Mouse (Mus musculus) forebrain, embryonic 10.5 days (tissue): ENCODE measurements at regions not wholly inside any gene's neighbourhood (a gene's known extent, or its start where the extent isn't known, plus 50 kb on each side); places are given as distances from the start of the nearest gene placed in this dataset.

Experiments used
- DNase-seq: peaks from one replicate; pipeline ENCODE4 v3.0.0-alpha.2; 2017; ENCODE audit warnings: low spot score; ENCODE audit errors: extremely low spot score
- H3K27ac ChIP-seq: fragments of 300-500 bp; sonication (generic); 2 replicates; pipeline ENCODE4 v1.5.1; 2016; ENCODE audit warnings: mild to moderate bottlenecking
- H3K27me3 ChIP-seq: fragments of 300-500 bp; sonication (generic); 2 replicates; pipeline ENCODE4 v1.6.1; 2016; ENCODE audit warnings: mild to moderate bottlenecking; ENCODE audit not compliant: poor library complexity, severe bottlenecking
- H3K36me3 ChIP-seq: fragments of 300-500 bp; sonication (generic); replicated peaks from 2 replicates; pipeline ENCODE4 v1.6.1; 2016; ENCODE audit warnings: mild to moderate bottlenecking, moderate library complexity
- H3K4me1 ChIP-seq: fragments of 300-500 bp; sonication (generic); 2 replicates; pipeline ENCODE4 v1.6.1; 2016
- H3K4me3 ChIP-seq: fragments of 300-500 bp; sonication (generic); 2 replicates; pipeline ENCODE4 v1.5.1; 2016; ENCODE audit warnings: mild to moderate bottlenecking, moderate library complexity
- H3K9me3 ChIP-seq: fragments of 300-500 bp; sonication (generic); 2 replicates; pipeline ENCODE4 v1.6.1; 2016; ENCODE audit warnings: mild to moderate bottlenecking, moderate library complexity
- WGBS: fragments of 180-500 bp; shearing (Covaris S2); methylation state at CpG from one replicate; pipeline ENCODE4 v1.1.7; 2016; 5-methylcytosine and 5-hydroxymethylcytosine counted together

DNA sequence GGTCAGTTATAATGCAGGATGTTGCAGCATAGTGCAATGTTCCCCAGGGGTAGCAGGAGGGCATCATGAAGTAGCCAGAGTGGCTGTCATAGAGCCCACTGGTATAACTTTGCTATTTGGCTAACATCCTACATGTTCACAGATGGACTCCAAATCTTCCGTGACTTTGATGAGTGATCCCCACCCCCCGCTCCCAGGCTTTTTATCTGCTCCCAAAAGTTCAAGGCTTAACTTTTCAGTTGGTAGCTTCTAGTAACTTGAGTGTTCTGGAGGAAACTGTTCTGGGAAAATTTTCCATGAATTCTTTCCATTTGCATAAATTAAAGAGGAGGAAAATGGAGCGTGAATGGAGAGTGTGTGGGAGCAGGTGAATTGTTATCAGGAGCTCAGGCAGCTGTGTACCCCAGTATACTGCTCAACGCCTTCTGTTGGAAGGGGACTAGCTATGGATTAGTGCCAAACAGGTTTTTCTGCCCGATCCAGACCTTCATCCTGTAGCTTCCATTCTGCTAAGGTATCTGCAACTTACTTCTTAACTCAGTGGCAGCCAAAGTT lies 379.2 kb upstream of the Slc30a5 start:
- 88% methylated on average over 5 of the region's 5 CpGs for WGBS
- no peak for DNase-seq
- peaks cover 44% of the 10 kb centered on the region for H3K4me1 ChIP-seq
- no peaks in the 10 kb centered on the region for H3K9me3 ChIP-seq
- H3K27me3 ChIP-seq: no peaks in the 10 kb centered on the region
- H3K36me3 ChIP-seq: no peaks in the 10 kb centered on the region
- H3K27ac ChIP-seq: peak overlapping the region; percentile 51; the same call in 1 of the 2 replicates
- H3K4me3 ChIP-seq: no peak overlapping the region

- Histone ChIP-seq H3K27me3 (no peaks in the 10 kb centered on the region), H3K4me1 (peaks cover 18% of the 10 kb centered on the region), H3K4me3 (no peak overlapping the region), H3K9me3 (no peaks in the 10 kb centered on the region), H3K36me3 (no peaks in the 10 kb centered on the region), H3K27ac (no peak overlapping the region)
- no peak for DNase-seq
- 90% methylated on average over 9 of the region's 9 CpGs for WGBS
Measured at GRCm38 (mm10) chr13:101208788-101209187, 375.6 kb upstream of the Slc30a5 start.

DNA sequence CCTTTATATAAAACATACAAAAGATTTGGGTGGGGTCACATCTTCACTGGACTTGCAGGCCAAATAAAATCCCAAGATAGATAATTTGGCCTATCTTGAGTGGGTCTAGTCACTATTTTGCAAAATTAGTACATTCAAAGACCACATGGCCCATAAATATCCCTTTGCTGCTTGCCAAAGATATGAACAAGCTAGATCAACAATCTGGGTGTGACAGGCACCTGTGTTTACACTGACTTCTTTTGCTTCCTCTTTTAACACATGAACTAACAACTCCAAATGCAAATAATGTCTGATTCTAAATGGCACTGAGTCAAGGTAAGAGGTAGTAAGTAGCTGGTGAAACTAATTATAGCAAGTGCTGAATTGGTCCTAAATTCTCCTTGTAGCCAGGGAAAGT lies 370.2 kb upstream of the Slc30a5 start:
- Histone ChIP-seq H3K4me3 (no peak overlapping the region), H3K36me3 (no peaks in the 10 kb centered on the region), H3K27ac (no peak overlapping the region), H3K27me3 (no peaks in the 10 kb centered on the region), H3K4me1 (no peaks in the 10 kb centered on the region), H3K9me3 (no peaks in the 10 kb centered on the region)
- no peak for DNase-seq

- Histone ChIP-seq H3K36me3 (no peaks in the 10 kb centered on the region), H3K9me3 (no peaks in the 10 kb centered on the region), H3K4me3 (no peak overlapping the region), H3K27ac (no peak overlapping the region), H3K27me3 (no peaks in the 10 kb centered on the region), H3K4me1 (no peaks in the 10 kb centered on the region)
- DNase-seq: no peak
- WGBS: 83% methylated on average over 4 of the region's 4 CpGs
Measured at GRCm38 (mm10) chr13:101202565-101203313, 369.5 kb upstream of the Slc30a5 start.

- no peaks in the 10 kb centered on the region for H3K36me3 ChIP-seq
- no peaks in the 10 kb centered on the region for H3K9me3 ChIP-seq
- 87% methylated on average over 7 of the region's 7 CpGs for WGBS
- H3K27ac ChIP-seq: no peak overlapping the region
- no peaks in the 10 kb centered on the region for H3K27me3 ChIP-seq
- no peak overlapping the region for H3K4me3 ChIP-seq
- no peak for DNase-seq
- H3K4me1 ChIP-seq: no peaks in the 10 kb centered on the region
Measured at GRCm38 (mm10) chr13:101190249-101190830, 357.1 kb upstream of the Slc30a5 start.

DNA sequence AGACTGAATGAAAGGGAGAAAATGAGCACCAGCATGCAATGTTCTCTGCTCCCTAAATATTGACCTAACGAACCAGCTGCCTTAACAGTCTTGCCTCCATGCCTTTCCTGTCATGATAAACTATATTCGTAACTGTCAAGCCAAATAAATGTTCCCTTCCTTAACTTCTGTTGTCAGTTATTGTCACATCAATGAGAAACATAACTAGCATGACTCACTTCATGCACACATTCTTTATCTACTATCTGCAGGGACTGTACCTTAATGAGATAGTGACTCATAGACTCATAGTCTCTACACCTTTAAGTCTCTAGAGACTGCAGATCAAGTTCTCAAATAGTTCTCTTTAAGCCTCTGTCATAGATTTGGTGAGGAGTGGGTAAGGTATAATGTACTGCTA lies 349.2 kb upstream of the Slc30a5 start:
- peaks cover 16% of the 10 kb centered on the region for H3K27me3 ChIP-seq
- H3K4me3 ChIP-seq: no peak overlapping the region
- no peaks in the 10 kb centered on the region for H3K4me1 ChIP-seq
- no peaks in the 10 kb centered on the region for H3K9me3 ChIP-seq
- DNase-seq: no peak
- no peak overlapping the region for H3K27ac ChIP-seq
- WGBS: 91% methylated on average over 2 of the region's 2 CpGs
- no peaks in the 10 kb centered on the region for H3K36me3 ChIP-seq

DNA sequence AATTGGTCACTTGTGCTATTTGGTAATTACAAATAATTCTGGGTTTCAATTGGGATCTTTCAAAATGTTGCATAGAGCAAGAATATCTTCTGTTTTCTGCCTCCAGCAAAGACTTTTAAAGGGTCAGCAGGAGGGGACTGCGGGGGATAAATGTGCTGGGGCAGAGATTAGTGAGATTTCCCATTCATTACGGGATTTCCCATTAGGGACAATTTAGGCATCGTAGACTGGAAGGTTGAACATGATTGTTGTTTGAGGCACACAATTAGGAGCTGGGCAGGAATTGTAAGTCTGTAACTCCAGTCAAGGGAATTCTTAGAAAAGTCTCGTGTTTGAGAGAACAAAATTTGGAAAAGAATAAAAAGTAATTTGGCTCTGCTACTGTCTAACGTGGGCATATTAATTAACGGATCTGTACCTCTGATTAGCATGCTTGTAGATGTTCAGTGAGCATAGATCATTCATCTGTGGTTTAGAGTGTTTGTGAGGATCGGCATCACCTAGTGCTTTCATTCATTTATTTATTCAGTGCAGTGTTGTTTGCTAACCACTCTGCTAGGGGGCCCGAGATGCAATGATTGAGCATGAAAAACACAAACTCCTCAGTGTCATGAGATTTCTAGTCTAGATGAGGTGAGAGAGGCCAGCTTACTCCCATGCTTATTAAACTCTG lies 341.9 kb upstream of the Slc30a5 start:
- H3K9me3 ChIP-seq: no peaks in the 10 kb centered on the region
- no peaks in the 10 kb centered on the region for H3K36me3 ChIP-seq
- H3K27ac ChIP-seq: no peak overlapping the region
- peaks cover 73% of the 10 kb centered on the region for H3K27me3 ChIP-seq
- H3K4me1 ChIP-seq: peaks cover 14% of the 10 kb centered on the region
- WGBS: 41% methylated on average over 8 of the region's 8 CpGs
- DNase-seq: no peak
- H3K4me3 ChIP-seq: no peak overlapping the region

DNA sequence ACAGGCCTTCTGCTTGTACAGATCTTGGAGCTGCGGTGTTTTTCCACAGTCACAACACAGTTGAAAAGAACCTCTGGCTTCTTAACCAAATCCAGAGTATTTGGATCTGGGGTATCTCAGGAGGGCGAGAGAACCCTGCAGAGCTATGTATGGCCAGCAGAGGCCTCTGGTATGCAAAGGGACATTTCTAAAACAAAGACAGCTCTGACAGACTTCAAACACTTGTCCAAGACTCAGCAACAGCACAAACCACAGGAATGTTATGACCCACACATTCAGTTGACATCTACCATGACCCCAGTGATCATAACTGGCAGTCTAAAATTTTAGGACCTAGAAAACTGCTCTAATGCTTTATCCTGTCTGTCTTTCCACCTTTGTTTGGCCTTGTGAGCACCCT lies 328.5 kb upstream of the Slc30a5 start:
- Histone ChIP-seq H3K4me3 (no peak overlapping the region), H3K27ac (no peak overlapping the region), H3K36me3 (no peaks in the 10 kb centered on the region), H3K9me3 (no peaks in the 10 kb centered on the region), H3K27me3 (no peaks in the 10 kb centered on the region), H3K4me1 (no peaks in the 10 kb centered on the region)
- DNase-seq: no peak
- 69% methylated on average over 2 of the region's 2 CpGs for WGBS

DNA sequence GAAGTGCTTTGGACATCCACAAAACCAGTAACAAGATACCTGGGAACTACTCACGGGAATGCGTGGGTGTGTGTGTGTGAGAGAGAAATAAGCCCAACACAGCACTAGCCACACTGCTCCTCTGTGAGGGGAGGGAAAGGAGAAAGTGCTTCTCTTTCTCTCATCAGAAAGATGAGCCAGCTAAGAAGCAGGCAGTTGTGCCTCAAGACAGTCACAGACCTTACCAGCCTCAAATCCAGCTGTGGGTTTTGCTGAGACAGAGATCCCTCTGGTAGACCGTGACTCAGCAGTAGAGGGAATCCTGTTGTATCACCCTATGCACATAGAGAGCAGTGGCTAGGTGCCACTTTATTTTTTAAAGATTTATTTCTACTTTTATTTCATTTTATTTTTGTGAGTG lies 326.7 kb upstream of the Slc30a5 start:
- H3K4me1 ChIP-seq: no peaks in the 10 kb centered on the region
- no peaks in the 10 kb centered on the region for H3K27me3 ChIP-seq
- DNase-seq: no peak
- no peak overlapping the region for H3K4me3 ChIP-seq
- no peaks in the 10 kb centered on the region for H3K9me3 ChIP-seq
- H3K27ac ChIP-seq: no peak overlapping the region
- H3K36me3 ChIP-seq: no peaks in the 10 kb centered on the region
- WGBS: 87% methylated on average over 3 of the region's 3 CpGs

DNA sequence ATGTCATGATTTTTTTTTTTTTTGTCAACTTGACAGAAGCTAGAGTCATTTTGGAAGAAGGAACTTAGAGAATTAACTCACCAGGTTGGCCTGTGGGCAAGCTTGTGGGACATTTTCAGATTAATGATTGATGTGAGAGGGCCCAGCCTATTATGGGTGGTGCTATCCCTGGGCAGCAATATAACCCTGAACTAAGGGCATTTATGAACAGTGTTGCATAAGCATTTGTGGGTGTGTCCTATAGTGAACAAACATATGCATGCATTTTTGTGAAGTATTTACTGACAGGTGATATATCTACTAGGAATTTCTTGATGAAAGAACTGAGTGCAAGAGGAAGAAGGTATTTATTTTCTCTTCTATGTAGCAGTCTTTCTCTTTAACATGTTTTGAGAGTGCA lies 320.5 kb upstream of the Slc30a5 start:
- no peak overlapping the region for H3K4me3 ChIP-seq
- H3K36me3 ChIP-seq: no peaks in the 10 kb centered on the region
- H3K4me1 ChIP-seq: no peaks in the 10 kb centered on the region
- H3K27me3 ChIP-seq: no peaks in the 10 kb centered on the region
- no peak for DNase-seq
- H3K9me3 ChIP-seq: no peaks in the 10 kb centered on the region
- no peak overlapping the region for H3K27ac ChIP-seq

GRCm38 (mm10) chr13:101142761-101143160 lies 309.5 kb upstream of the Slc30a5 start:
- WGBS: 67% methylated on average over 3 of the region's 3 CpGs
- no peak for DNase-seq
- H3K4me1 ChIP-seq: no peaks in the 10 kb centered on the region
- no peaks in the 10 kb centered on the region for H3K27me3 ChIP-seq
- H3K36me3 ChIP-seq: no peaks in the 10 kb centered on the region
- H3K9me3 ChIP-seq: no peaks in the 10 kb centered on the region
- H3K4me3 ChIP-seq: no peak overlapping the region
- H3K27ac ChIP-seq: no peak overlapping the region

- Histone ChIP-seq H3K4me1 (no peaks in the 10 kb centered on the region), H3K27ac (no peak overlapping the region), H3K9me3 (no peaks in the 10 kb centered on the region), H3K36me3 (no peaks in the 10 kb centered on the region), H3K27me3 (no peaks in the 10 kb centered on the region), H3K4me3 (no peak overlapping the region)
- DNase-seq: no peak
- WGBS: 91% methylated on average over 6 of the region's 6 CpGs
Measured at GRCm38 (mm10) chr13:101142104-101142735, 309.0 kb upstream of the Slc30a5 start.

GRCm38 (mm10) chr13:101129466-101129865 lies 296.2 kb upstream of the Slc30a5 start:
- H3K4me3 ChIP-seq: no peak overlapping the region
- H3K36me3 ChIP-seq: no peaks in the 10 kb centered on the region
- H3K9me3 ChIP-seq: no peaks in the 10 kb centered on the region
- H3K27me3 ChIP-seq: no peaks in the 10 kb centered on the region
- H3K27ac ChIP-seq: no peak overlapping the region
- 91% methylated on average over 3 of the region's 3 CpGs for WGBS
- H3K4me1 ChIP-seq: no peaks in the 10 kb centered on the region
- DNase-seq: no peak
